ENCODE assay signal across 8 mouse cellular contexts in genomic region chr4:123750152-123750651, GRCm38 (mm10). TPM values are rescaled to one million over a fixed set of nuclear protein-coding genes. Genes with fewer than 3 reads are reported as not detected.
DNase-seq lines count a peak whose midpoint lies in the region; ATAC-seq lines count a peak whose summit lies in the region.

Gene Akirin1 (minus strand): TSS chr4:123750345.

- peak; percentile 99 for ATAC-seq in forebrain, embryonic 11.5 days (replicated peaks; ENCODE audit: low FRiP score)
- peak; percentile 98 for ATAC-seq in heart, embryonic 16.5 days (replicated peaks; ENCODE audit: extremely low read depth, insufficient read depth, low FRiP score)
- peak; percentile 96 for ATAC-seq in liver, embryonic 15.5 days (ENCODE audit: insufficient read depth)
- ATAC-seq in neural tube, embryonic 12.5 days (ENCODE audit: low FRiP score, low read depth), result peak; percentile 98

- H3K36me3 ChIP-seq in forebrain, embryonic 11.5 days (ENCODE audit: control insufficient read depth, insufficient read depth, low read length), result no peaks in the 10 kb centered on the region
- H3K36me3 ChIP-seq in heart, embryonic 16.5 days (ENCODE audit: control insufficient read depth, insufficient read depth), result no peaks in the 10 kb centered on the region
- no peaks in the 10 kb centered on the region for H3K36me3 ChIP-seq in liver, embryonic 15.5 days (replicated peaks)
- no peaks in the 10 kb centered on the region for H3K36me3 ChIP-seq in neural tube, embryonic 12.5 days

- no peaks in the 10 kb centered on the region for H3K9me3 ChIP-seq in forebrain, embryonic 11.5 days (ENCODE audit: control insufficient read depth, low read length)
- H3K9me3 ChIP-seq in heart, embryonic 16.5 days (replicated peaks; ENCODE audit: control insufficient read depth, low read length), result no peaks in the 10 kb centered on the region
- no peaks in the 10 kb centered on the region for H3K9me3 ChIP-seq in liver, embryonic 15.5 days (replicated peaks)
- H3K9me3 ChIP-seq in neural tube, embryonic 12.5 days, result no peaks in the 10 kb centered on the region

- H3K9ac ChIP-seq in forebrain, embryonic 11.5 days (ENCODE audit: low read length), result peak within 1 kb of the TSS; percentile 84
- peak within 1 kb of the TSS; percentile 91 for H3K9ac ChIP-seq in heart, embryonic 16.5 days (ENCODE audit: low read length)
- peak within 1 kb of the TSS; percentile 93 for H3K9ac ChIP-seq in liver, embryonic 15.5 days
- peak within 1 kb of the TSS; percentile 95 for H3K9ac ChIP-seq in neural tube, embryonic 12.5 days

- WGBS in forebrain, embryonic 11.5 days, result under 1% methylated on average over 39 of the region's 46 CpGs
- under 1% methylated on average over 45 of the region's 46 CpGs for WGBS in heart, embryonic 16.5 days
- WGBS in liver, embryonic 15.5 days (ENCODE audit: insufficient replicate concordance), result under 1% methylated on average over 46 of the region's 46 CpGs
- under 1% methylated on average over 43 of the region's 46 CpGs for WGBS in neural tube, embryonic 12.5 days

- no peaks in the 10 kb centered on the region for H3K27me3 ChIP-seq in forebrain, embryonic 11.5 days (ENCODE audit: control insufficient read depth, insufficient read depth, low read length)
- H3K27me3 ChIP-seq in heart, embryonic 16.5 days (ENCODE audit: control insufficient read depth, insufficient read depth, low read length), result no peaks in the 10 kb centered on the region
- peaks cover 10% of the 10 kb centered on the region for H3K27me3 ChIP-seq in liver, embryonic 15.5 days
- H3K27me3 ChIP-seq in neural tube, embryonic 12.5 days (replicated peaks), result no peaks in the 10 kb centered on the region

- peak within 1 kb of the TSS; percentile 85 for H3K4me3 ChIP-seq in forebrain, embryonic 11.5 days (ENCODE audit: low read depth, low read length)
- peak within 1 kb of the TSS; percentile 90 for H3K4me3 ChIP-seq in heart, embryonic 16.5 days (ENCODE audit: low read length)
- peak within 1 kb of the TSS; percentile 98 for H3K4me3 ChIP-seq in liver, embryonic 15.5 days (replicated peaks)
- H3K4me3 ChIP-seq in neural tube, embryonic 12.5 days, result peak within 1 kb of the TSS; percentile 100

- peak within 1 kb of the TSS; percentile 88 for H3K27ac ChIP-seq in forebrain, embryonic 11.5 days (ENCODE audit: low read depth, low read length)
- peak within 1 kb of the TSS; percentile 90 for H3K27ac ChIP-seq in heart, embryonic 16.5 days (ENCODE audit: low read length)
- H3K27ac ChIP-seq in liver, embryonic 15.5 days (replicated peaks), result peak within 1 kb of the TSS; percentile 89
- peak within 1 kb of the TSS; percentile 94 for H3K27ac ChIP-seq in neural tube, embryonic 12.5 days

- DNase-seq in CD8-positive naive resting alpha-beta T cell, adult 2 months (ENCODE audit: low read depth in 2 of 2, low spot score in 2 of 2), result peak; percentile 97
- DNase-seq in c-Kit-positive CD71-negative TER-119-negative erythroid progenitor cells, embryonic 14.5 days (ENCODE audit: low read depth), result peak; percentile 88
- DNase-seq in forebrain, embryonic 11.5 days (ENCODE audit: low spot score), result peak; percentile 99
- peak; percentile 96 to 99 for DNase-seq in kidney, postnatal 36 days
- peak; percentile 90 for DNase-seq in telencephalon, adult 2 months (ENCODE audit: low read depth, low spot score)

- peaks cover 8% of the 10 kb centered on the region; the same call in 1 of the 2 replicates for H3K4me1 ChIP-seq in forebrain, embryonic 11.5 days (replicated peaks; ENCODE audit: control insufficient read depth, insufficient read depth, low read length)
- H3K4me1 ChIP-seq in heart, embryonic 16.5 days (ENCODE audit: control insufficient read depth, insufficient read depth, low read length), result peaks cover 15% of the 10 kb centered on the region
- H3K4me1 ChIP-seq in liver, embryonic 15.5 days (replicated peaks), result peaks cover 39% of the 10 kb centered on the region
- H3K4me1 ChIP-seq in neural tube, embryonic 12.5 days, result peaks cover 13% of the 10 kb centered on the region

- peak within 1 kb of the TSS; percentile 82 for H3K4me2 ChIP-seq in forebrain, embryonic 11.5 days (ENCODE audit: low read depth, low read length, severe bottlenecking)
- H3K4me2 ChIP-seq in heart, embryonic 16.5 days (ENCODE audit: low read depth, low read length), result peak within 1 kb of the TSS; percentile 89
- H3K4me2 ChIP-seq in liver, embryonic 15.5 days, result peak within 1 kb of the TSS; percentile 95
- H3K4me2 ChIP-seq in neural tube, embryonic 12.5 days (replicated peaks), result peak within 1 kb of the TSS; percentile 70

RNA-seq across cellular contexts. Expression of gene Akirin1, which starts in this region (rescaled TPM):
- 86.9 and 88.4 TPM in 2 replicates for polyA plus RNA-seq in forebrain, embryonic 11.5 days (2014; fragmentation: Nextera tagmentation; extraction: Ambion mirVana)
- 44.3 and 48.8 TPM in 2 replicates for polyA plus RNA-seq in heart, embryonic 16.5 days (2015; fragmentation: Nextera tagmentation; extraction: Ambion mirVana)
- polyA plus RNA-seq in liver, embryonic 15.5 days (2015; fragmentation: Nextera tagmentation; extraction: Ambion mirVana), result 22.6 and 23.6 TPM in 2 replicates
- polyA plus RNA-seq in neural tube, embryonic 12.5 days (2016; fragmentation: Nextera tagmentation; extraction: Ambion mirVana), result 89.7 and 91.8 TPM in 2 replicates

Comparison
In these comparisons a context has a peak if more than half of its experiments do, and no peak if none do; other contexts are left out.
1. Peak in every context shown above with its lines: DNase-seq, ATAC-seq, H3K4me3 ChIP-seq and H3K27ac ChIP-seq.